Mouse (Mus musculus) left cerebral cortex, adult 6 months (tissue): Measurements from ENCODE around the gene Prrg4. TPM values are rescaled to one million over a fixed set of nuclear protein-coding genes. Genes with fewer than 3 reads are reported as not detected.

Source experiments
- long read RNA-seq, 2 experiments: library from polyadenylated mRNA; unstranded; transcript quantifications; one replicate each; pipeline ENCODE4 v2.0.0; 2019 to 2020
- polyA plus RNA-seq: library from polyadenylated mRNA; unstranded; fragments of <200 nt; fragmentation: Nextera tagmentation; gene quantifications from 2 replicates; pipeline ENCODE4 v1.2.3, GENCODE M21; 2021

The Prrg4 gene
- polyA plus RNA-seq: 0.35 and 0.44 TPM in 2 replicates
- long read RNA-seq, experiment 1, partial matches to known transcripts: 0 of 1 reads
- long read RNA-seq, experiment 1, other reads (novel, unspliced or antisense): 0 of 1 reads
- long read RNA-seq, experiment 2: 0 reads

GRCm38 (mm10) chr2:104849276-104849990, at the start of gene Prrg4:
Gene Prrg4, minus strand, starts transcription at chr2:104849876.

GRCm38 (mm10) chr2:104867282-104867855, 17.7 kb upstream of the Prrg4 start, which contains the start of gene Ccdc73:
Gene Ccdc73, plus strand, starts transcription at chr2:104867805.

GRCm38 (mm10) chr2:104816371-104816827, 33.3 kb downstream of the Prrg4 start, which contains the start of gene Qser1:
Gene Qser1, minus strand, starts transcription at chr2:104816760.

Other genes starting within 250 kb of the Prrg4 start
- 7.6 and 27.5 TPM in 2 replicates for gene Tcp11l1, start 137.7 kb downstream of the Prrg4 start, polyA plus RNA-seq
- gene Pin1rt1, start 133.5 kb downstream of the Prrg4 start, polyA plus RNA-seq: not detected in 2 replicates
- 1.2 and 1.3 TPM in 2 replicates for gene Depdc7, start 107.0 kb downstream of the Prrg4 start, polyA plus RNA-seq
- gene Qser1, start 33.1 kb downstream of the Prrg4 start, polyA plus RNA-seq: 0.67 and 0.84 TPM in 2 replicates
- 5.5 and 6.4 TPM in 2 replicates for gene Ccdc73, start 17.9 kb upstream of the Prrg4 start, polyA plus RNA-seq
- gene Eif3m, start 167.2 kb upstream of the Prrg4 start, polyA plus RNA-seq: 141 and 174 TPM in 2 replicates
- not detected in 2 replicates for gene Gm11060, start 242.1 kb upstream of the Prrg4 start, polyA plus RNA-seq